Mouse (Mus musculus): ENCODE measurements around the gene Eml4.

Eml4 gene

GRCm38 (mm10) chr17:83379791-83380190 is 29.1 kb downstream of the Eml4 start:
- in situ Hi-C loops (cut with MseI, MboI) = no loop called here

- in situ Hi-C loops (cut with MseI, MboI) = no loop called here
Observed at GRCm38 (mm10) chr17:83382752-83383151, 32.0 kb downstream of the Eml4 start.

- in situ Hi-C loops (cut with MseI, MboI) = no loop called here
Observed at GRCm38 (mm10) chr17:83384981-83385380, 34.2 kb downstream of the Eml4 start.

GRCm38 (mm10) chr17:83387161-83387560 is 36.4 kb downstream of the Eml4 start:
- in situ Hi-C loops (cut with MseI, MboI) = no loop called here

GRCm38 (mm10) chr17:83394013-83394412 is 43.3 kb downstream of the Eml4 start:
- in situ Hi-C loops (cut with MseI, MboI) = no loop called here

- in situ Hi-C loops (cut with MseI, MboI) = no loop called here
Observed at GRCm38 (mm10) chr17:83397571-83398100, 46.9 kb downstream of the Eml4 start.

- in situ Hi-C loops (cut with MseI, MboI) = no loop called here
Observed at GRCm38 (mm10) chr17:83398756-83399155, 48.0 kb downstream of the Eml4 start.

GRCm38 (mm10) chr17:83430607-83431006 is 79.9 kb downstream of the Eml4 start:
- in situ Hi-C loops (cut with MseI, MboI) = no loop called here

- in situ Hi-C loops (cut with MseI, MboI) = no loop called here
Observed at GRCm38 (mm10) chr17:83443406-83443805, 92.7 kb downstream of the Eml4 start.

GRCm38 (mm10) chr17:83449583-83449982 is 98.9 kb downstream of the Eml4 start:
- in situ Hi-C loops (cut with MseI, MboI) = no loop called here

- in situ Hi-C loops (cut with MseI, MboI) = no loop called here
Observed at GRCm38 (mm10) chr17:83451367-83451766, 100.6 kb downstream of the Eml4 start.

GRCm38 (mm10) chr17:83451796-83452195 is 101.1 kb downstream of the Eml4 start:
- in situ Hi-C loops (cut with MseI, MboI) = no loop called here

- in situ Hi-C loops (cut with MseI, MboI) = no loop called here
Observed at GRCm38 (mm10) chr17:83452451-83452850, 101.7 kb downstream of the Eml4 start.

GRCm38 (mm10) chr17:83453587-83453986 is 102.9 kb downstream of the Eml4 start:
- in situ Hi-C loops (cut with MseI, MboI) = no loop called here

GRCm38 (mm10) chr17:83457271-83457670 is 106.5 kb downstream of the Eml4 start:
- in situ Hi-C loops (cut with MseI, MboI) = no loop called here

- in situ Hi-C loops (cut with MseI, MboI) = no loop called here
Observed at GRCm38 (mm10) chr17:83465969-83466368, 115.2 kb downstream of the Eml4 start.

- in situ Hi-C loops (cut with MseI, MboI) = no loop called here
Observed at GRCm38 (mm10) chr17:83466697-83467251, 116.0 kb downstream of the Eml4 start.

GRCm38 (mm10) chr17:83469586-83469985 is 118.9 kb downstream of the Eml4 start:
- in situ Hi-C loops (cut with MseI, MboI) = no loop called here

- in situ Hi-C loops (cut with MseI, MboI) = no loop called here
Observed at GRCm38 (mm10) chr17:83477089-83477488, 126.4 kb downstream of the Eml4 start.

- in situ Hi-C loops (cut with MseI, MboI) = no loop called here
Observed at GRCm38 (mm10) chr17:83481551-83481950, 130.8 kb downstream of the Eml4 start.

- in situ Hi-C loops (cut with MseI, MboI) = no loop called here
Observed at GRCm38 (mm10) chr17:83482817-83483536, 132.2 kb downstream of the Eml4 start.

- in situ Hi-C loops (cut with MseI, MboI) = no loop called here
Observed at GRCm38 (mm10) chr17:83483784-83484183, 133.1 kb downstream of the Eml4 start.

GRCm38 (mm10) chr17:83487762-83488161 is 137.0 kb downstream of the Eml4 start:
- in situ Hi-C loops (cut with MseI, MboI) = no loop called here
